Mouse (Mus musculus) embryonic fibroblast, embryonic 13.5 days (primary cell): ENCODE measurements around the gene Col4a1.

Experiments used
- CTCF ChIP-seq: IDR thresholded peaks from 2 replicates; pipeline ENCODE4 v1.5.1; 2011; ENCODE audit warnings: mild to moderate bottlenecking, control low read depth, low read length, moderate library complexity, borderline replicate concordance; ENCODE audit not compliant: insufficient read depth
- POLR2A ChIP-seq: IDR thresholded peaks from 2 replicates; pipeline ENCODE4 v1.6.1; 2011; ENCODE audit warnings: low read depth, mild to moderate bottlenecking, control low read depth, low read length, moderate library complexity

GRCm38 (mm10) chr8:11357921-11358436, 45.4 kb upstream of the Col4a1 start:
- TF ChIP-seq CTCF (no peak), POLR2A (no peak)
